Mouse (Mus musculus): ENCODE measurements around the gene Nup210l.

DNA sequence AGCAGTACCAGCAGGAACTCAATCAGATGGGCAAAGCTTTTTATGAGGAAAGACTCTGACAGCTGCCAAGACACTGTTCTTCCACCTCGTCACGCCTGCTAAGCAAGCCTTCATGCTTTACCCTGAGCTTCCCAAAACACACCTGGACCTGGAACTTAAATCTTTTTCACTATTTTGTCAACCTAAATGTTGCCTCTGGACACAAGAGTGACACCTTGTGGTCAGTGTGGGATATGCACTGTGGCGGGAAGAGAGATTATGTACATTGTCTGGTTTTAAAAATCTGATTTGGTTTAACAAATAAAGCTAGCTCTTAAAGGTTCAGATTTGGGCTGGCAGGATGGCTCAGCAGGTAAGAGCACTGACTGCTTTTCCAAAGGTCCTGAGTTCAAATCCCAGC is 38.4 kb upstream of the Nup210l start:
- TF ChIP-seq GATA1 (IDR thresholded peaks at IDR 0.05; ENCODE audit: borderline replicate concordance, low read length) = no peak
- TF ChIP-seq FLI1 (IDR thresholded peaks at IDR 0.05; ENCODE audit: low read length) = no peak
